Mouse (Mus musculus): ENCODE measurements around the gene Actr2.
A peak's percentile ranks its signal among the peaks of the same experiment; 100 is the strongest.
"Not testable (repeated sequence)": the region's sequence is repeated elsewhere in the genome, so short reads cannot be mapped to it uniquely, and the experiment has no call there.

The Actr2 gene

GRCm38 (mm10) chr11:20112741-20113480, at the start of gene Actr2:
Gene Actr2 (minus strand): TSS chr11:20112913.
- DNase-seq (ENCODE audit: low read depth, low spot score), result peak; percentile 94

DNA sequence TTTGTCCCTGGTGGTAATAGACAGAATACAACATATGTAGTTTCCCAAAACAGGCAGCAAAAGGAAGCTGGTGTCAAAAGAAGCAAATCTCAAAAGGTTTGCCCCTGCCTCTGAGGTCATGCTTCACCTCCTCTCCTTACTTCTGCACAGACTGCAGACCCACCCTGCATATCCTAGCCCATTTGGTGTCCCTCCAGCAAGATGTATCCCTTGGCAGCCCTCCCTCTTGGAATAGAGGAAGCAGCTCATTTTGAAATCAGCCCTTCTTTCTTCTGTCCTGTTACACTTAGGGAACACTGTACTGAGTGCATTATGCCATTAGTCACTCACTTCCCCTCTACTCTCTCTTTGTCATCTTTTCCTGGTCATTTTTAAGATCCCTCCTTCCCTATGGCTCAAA, 46.2 kb upstream of the Actr2 start:
- DNase-seq (ENCODE audit: low read depth, low spot score), result no peak

GRCm38 (mm10) chr11:20153542-20153941, 40.8 kb upstream of the Actr2 start:
- DNase-seq (ENCODE audit: low read depth, low spot score), result not testable (repeated sequence)

DNA sequence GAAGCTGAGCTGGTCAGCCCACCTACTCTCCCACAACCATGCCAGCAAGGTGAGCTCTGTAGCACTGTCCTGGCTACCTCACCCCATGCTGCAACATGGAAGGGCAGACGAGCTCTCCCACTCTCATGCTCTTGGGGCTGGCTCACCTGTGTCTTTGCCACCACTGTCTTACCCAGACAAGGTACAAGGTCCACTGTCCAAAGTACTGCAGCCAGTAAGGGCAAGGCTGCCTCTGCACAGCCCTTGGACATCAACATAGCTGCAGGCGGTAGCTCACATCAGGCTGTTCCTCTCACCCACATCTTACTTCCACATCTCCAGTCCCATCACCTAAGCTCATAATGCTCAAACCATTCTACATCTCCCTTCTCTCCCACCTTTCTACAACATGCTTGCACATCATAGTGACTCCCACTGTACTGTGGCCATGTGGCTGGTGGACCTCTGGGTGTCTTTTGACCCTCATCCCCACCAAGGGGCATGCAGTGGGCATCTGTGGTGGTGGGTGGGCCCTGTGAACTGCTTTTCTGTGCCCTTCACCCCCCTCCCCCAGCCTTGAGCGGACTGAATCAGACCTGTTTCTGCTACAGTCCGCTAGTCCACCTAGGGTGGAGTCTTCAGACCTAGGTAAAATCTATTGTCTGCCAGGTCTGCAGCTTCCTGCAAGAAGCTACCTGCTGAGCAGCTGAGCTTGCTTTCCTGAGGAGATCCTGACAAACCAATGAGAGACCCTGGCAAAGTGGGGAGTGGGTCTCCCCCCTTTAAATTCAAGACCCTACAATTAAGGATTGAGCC, 39.6 kb upstream of the Actr2 start:
- DNase-seq (ENCODE audit: low read depth, low spot score), result no peak

DNA sequence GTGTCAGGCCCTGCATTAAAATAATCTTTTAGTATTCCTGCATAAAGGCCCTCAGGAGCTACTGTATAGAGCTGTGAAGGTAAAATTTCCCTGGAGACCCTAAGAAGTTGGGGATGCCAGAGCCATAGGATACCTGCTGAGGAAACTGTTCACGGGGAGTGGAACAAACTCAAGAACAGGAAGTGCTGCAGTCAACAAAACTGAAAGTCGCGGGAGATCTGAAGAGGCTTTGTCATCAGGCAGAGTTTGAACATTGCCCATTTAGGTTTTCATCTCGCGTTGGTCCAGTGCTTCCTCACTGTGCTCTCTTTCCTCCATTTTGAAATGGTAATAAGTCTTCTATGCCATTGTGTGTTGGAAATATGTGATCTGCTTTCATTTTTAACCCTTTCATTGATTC, 38.6 kb upstream of the Actr2 start:
- DNase-seq (ENCODE audit: low read depth, low spot score), result no peak

DNA sequence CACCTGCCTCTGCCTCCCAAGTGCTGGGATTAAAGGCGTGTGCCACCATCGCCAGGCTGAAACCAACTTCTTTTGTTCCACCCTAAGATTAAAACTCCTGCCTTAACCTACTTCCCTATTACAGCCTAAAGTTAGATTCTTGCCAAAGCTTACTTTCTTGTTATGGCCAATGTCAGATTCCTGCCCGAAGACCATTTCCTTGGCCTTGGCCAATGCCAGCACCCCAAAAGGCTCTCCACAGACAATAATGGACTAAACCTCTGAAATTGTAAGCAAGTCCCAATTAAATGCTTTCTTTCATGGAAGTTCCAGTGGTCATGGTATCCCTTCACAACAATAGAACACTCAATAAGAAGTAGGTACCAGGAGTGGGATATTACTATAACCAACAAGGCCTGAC, 37.2 kb upstream of the Actr2 start:
- no peak for DNase-seq (ENCODE audit: low read depth, low spot score)

DNA sequence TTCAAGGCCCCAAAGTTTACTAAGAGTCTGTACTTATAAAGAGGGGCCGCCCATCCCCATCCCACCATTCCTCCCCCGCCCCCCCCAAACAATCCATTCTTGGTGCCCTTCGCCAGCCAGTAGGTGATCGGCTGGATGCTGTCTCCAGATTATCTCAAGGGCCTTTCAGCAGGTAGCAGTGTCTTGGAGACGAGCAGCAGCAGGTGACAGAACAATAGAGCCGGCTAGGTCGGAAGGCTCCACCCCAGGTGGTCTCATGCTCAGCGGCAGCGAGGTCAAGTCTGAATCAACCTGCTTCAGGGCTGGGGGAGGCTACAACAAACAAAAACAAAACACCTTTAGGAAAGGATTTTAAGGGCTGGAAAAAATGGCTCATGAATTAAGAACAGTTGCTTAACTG, 32.7 kb upstream of the Actr2 start:
- DNase-seq (ENCODE audit: low read depth, low spot score), result no peak

- DNase-seq (ENCODE audit: low read depth, low spot score), result no peak
Measured at GRCm38 (mm10) chr11:20144536-20145263, 32.0 kb upstream of the Actr2 start.

- DNase-seq (ENCODE audit: low read depth, low spot score), result not testable (repeated sequence)
Measured at GRCm38 (mm10) chr11:20143687-20144086, 31.0 kb upstream of the Actr2 start.

GRCm38 (mm10) chr11:20142516-20142915, 29.8 kb upstream of the Actr2 start:
- DNase-seq (ENCODE audit: low read depth, low spot score), result no peak

GRCm38 (mm10) chr11:20140286-20140685, 27.6 kb upstream of the Actr2 start:
- DNase-seq (ENCODE audit: low read depth, low spot score), result no peak

DNA sequence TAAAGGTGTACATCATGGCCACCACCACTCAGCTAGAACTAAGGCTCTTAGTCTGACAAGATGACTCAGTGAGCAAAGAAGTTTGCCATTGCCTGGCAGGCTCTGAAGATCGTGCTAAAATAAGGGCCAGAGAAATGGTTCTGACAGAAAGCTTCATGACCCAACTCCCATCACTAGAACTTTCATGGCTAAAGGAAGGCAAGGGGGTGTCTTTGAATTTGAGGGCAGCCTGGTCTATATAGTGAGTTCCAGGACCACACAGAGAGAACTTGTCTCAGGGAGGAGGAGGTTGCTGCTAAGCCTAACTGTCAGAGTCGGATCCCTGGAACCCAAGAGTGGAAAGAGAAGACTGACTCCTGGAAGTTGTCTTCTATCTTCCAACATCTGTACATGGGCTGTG, 27.0 kb upstream of the Actr2 start:
- no peak for DNase-seq (ENCODE audit: low read depth, low spot score)

DNA sequence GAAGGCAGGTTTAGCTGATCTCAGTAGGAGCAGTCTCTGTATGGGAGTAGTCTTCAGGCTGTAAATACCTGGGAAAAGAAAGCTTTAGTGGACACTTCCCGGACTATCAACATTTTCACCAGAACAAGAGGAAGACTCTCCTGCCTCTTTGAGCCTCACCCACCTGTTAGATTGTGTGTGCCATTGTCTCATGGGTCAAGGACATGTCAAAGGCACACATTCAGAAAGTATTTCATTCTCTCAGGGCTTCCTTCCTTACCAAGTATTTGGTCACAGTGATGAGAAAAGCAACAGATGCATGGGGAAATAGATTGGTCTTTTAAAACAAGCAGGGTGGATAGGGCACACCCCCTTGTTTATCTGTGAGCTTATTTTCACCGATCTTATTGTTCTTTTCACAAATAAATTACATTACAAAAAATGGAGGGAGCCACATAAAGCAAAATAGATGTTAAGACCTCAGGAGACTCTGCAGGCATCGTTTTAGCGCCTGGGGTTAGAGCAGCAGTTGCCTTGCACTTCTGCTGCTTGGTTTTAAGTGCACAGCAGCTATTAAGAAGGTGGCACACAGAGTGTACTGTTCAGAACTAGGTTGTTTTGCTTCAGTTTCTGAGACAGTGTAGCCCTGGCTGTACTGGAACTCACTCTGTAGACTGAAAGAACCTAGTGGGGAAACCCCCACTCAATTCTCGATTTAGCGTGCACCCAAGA, 25.9 kb upstream of the Actr2 start:
- DNase-seq (ENCODE audit: low read depth, low spot score), result no peak

GRCm38 (mm10) chr11:20137872-20138271, 25.2 kb upstream of the Actr2 start:
- DNase-seq (ENCODE audit: low read depth, low spot score), result no peak

DNA sequence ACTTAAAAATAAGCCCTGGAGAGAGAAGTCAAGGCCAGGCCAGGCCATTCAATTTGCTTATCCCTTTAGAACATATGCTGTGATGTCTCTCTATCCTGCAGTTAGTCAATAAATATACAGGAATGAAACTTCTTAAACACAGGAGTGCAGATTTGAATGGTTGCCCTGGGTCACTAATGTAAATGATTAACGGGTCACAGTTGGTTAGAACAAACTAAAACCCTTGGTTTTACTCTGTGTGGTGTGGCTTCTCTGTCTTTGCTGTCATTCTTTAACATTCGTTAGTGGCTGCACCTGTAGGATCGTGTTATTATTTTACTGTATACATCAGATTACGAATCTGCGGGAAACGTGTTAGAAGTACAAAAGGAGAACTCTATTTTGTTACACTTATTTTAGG, 23.6 kb upstream of the Actr2 start:
- no peak for DNase-seq (ENCODE audit: low read depth, low spot score)

- not testable (repeated sequence) for DNase-seq (ENCODE audit: low read depth, low spot score)
Measured at GRCm38 (mm10) chr11:20134869-20135268, 22.2 kb upstream of the Actr2 start.

GRCm38 (mm10) chr11:20133721-20134120, 21.0 kb upstream of the Actr2 start:
- DNase-seq (ENCODE audit: low read depth, low spot score), result no peak

DNA sequence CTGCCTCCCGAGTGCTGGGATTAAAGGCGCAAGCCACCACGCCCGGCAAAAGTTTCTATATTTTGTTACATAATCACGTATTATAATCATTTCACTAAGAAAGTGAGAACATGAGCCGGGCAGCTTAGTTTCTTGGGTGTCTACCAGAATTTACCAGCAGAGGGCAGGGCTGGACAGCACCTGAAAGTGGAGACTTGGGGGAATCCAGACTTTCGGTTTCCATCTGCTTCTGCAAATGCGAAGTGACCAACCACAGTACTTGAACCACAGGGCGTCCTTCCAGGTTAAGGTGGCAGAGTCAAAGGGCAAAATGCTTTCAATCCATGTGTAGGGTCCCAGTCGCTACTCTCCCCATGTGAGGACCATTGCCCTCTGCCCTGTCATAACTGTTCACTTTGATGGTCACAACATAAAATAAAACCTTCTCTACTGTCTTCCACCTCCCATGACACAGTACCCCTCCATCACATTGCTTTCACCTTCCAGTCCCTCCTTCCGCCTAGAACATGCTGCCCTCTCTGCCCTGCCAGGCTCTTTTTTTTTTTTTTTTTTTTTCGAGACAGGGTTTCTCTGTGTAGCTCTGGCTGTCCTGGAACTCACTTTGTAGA, 20.3 kb upstream of the Actr2 start:
- DNase-seq (ENCODE audit: low read depth, low spot score), result peak; percentile 52

DNA sequence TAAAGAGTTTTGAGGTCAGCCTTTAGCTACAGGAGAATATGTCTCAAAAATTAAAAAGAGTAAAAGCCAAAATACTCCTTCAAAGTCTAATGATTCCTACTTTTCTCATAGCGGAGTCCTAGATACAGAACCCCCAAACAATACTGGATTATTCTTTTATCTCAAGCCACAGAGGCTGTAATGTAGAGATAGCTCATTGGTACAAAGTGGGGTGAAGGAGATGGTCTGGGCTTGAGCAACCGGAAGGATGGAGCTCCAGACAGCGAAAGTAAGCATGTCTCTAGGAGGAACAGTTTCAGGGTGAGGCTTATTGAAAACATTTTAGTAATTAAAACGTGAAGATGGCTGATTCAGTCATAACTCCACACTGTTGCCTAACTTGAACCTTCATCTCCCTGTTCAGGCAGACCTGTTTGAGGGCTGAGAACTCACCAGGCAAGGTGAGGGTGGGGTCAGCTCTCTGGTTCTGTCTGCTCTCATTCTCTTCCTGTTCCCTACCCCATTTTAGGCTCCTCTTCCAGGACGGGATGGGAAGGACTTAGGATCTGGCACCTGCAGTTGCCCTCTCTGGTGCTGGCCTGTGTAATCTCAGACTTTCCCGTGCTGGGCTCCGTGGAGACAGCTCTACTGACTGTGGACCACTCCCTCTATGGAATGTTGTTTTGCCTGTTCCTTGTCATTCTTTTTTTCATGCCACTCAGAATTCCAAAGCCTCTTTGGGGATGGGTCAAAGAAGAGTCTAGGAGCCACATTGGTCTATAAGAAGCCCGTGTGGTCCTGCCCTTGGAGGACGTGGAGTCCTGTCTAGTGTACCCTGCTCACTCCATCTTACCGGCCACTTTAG, 14.2 kb upstream of the Actr2 start:
- DNase-seq (ENCODE audit: low read depth, low spot score), result no peak

DNA sequence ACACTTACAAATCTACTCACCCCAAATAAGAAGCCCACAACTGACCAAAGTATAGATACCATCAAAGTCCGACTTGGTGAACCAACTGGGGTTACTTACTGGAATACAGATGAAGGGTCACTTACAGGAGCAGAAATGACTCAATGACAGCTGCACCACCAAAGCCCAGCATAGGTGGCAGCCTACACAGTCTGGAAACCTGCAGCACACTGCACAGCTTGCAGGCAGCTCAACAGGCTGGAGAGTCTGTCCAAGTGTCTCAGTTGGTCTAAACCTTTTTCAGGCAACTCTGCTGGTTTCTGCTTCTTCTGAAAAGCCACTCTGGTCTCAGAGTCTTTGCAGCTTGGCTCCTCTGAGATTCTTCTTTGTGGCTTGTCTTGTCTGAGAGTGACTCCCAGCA, 12.7 kb upstream of the Actr2 start:
- no peak for DNase-seq (ENCODE audit: low read depth, low spot score)
